Mouse (Mus musculus) megakaryocyte progenitor cell, adult 5-6 weeks (primary cell): ENCODE measurements around the gene Racgap1. TPM values are rescaled to one million over a fixed set of nuclear protein-coding genes. Genes with fewer than 3 reads are reported as not detected.

ENCODE experiments used
- ATAC-seq: replicated peaks from 2 replicates; pipeline ENCODE4 v1.8.0; 2016; ENCODE audit warnings: mild to moderate bottlenecking, moderate TSS enrichment, inconsistent platforms; ENCODE audit not compliant: poor library complexity
- total RNA-seq, 2 experiments: library from RNA; stranded (forward) in 1 of 2; stranded (reverse) in 1 of 2; fragments of 157-497, 149-512 nt in 1 of 2; fragments of 200-1000 nt in 1 of 2; gene quantifications; 2 replicates each; pipeline versions ENCODE4 v1.2.3 to v1.2.4; 2015 to 2017

The Racgap1 gene
- total RNA-seq, 2 experiments from 2014 or later: 61.7 to 69.1 TPM

- peak; percentile 82 for ATAC-seq
Measured at GRCm38 (mm10) chr15:99664600-99665451, 13.4 kb upstream of the Racgap1 start.

DNA sequence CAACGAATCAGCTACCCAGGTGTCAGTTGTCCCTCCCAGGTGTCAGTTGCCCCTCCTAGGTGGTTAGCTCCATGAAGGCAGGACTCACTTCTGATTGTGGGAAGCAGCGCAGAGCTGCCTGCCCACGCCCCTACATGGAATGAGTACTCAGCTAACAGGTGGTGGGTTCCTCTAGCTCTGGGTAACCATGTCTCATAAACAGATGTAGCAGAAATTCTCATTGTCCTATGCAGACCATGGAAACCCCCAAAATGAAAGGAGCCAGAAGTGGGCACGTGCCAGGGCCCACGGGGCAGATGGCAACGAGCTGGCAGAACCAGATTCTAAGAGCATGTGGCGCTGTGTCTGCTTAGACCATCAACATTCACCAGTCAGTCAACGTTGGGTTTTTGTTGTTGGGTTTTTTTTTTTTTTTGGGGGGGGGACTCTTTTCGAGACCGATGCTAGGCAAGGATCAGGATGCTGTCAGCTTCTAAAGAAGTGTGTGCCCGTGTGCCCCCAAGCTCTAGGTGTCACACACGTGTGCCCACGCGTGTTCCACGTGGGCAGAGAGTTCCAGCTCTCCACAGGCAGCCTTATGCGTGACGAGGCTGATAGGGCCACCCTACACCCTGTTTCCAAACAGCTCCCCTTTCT, 12.6 kb upstream of the Racgap1 start:
- ATAC-seq: no peak

GRCm38 (mm10) chr15:99662371-99662770, 10.9 kb upstream of the Racgap1 start:
- no peak for ATAC-seq

- no peak for ATAC-seq
Measured at GRCm38 (mm10) chr15:99661121-99661830, 9.8 kb upstream of the Racgap1 start.

- ATAC-seq: peak; percentile 53; the same call in 1 of the 2 replicates
Measured at GRCm38 (mm10) chr15:99658437-99658836, 7.0 kb upstream of the Racgap1 start.

DNA sequence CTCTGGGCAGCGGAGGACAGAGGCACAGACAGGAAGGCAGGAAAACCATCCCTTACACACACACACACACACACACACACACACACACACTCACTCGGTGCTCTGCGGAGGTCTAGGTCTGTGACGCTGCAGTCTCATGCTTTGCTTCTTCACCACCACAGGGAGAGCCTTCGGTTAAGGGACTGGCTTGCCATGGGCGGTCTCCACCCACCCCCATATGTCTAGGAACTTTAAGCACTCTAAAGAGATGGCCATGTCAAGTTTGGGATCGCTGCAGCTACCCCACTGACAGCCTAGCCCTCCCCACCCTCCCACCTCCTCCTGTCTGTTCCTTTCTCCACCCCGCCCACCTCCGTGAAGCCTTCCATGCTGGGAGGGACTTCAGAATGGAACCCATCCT, 4.5 kb upstream of the Racgap1 start:
- no peak for ATAC-seq

DNA sequence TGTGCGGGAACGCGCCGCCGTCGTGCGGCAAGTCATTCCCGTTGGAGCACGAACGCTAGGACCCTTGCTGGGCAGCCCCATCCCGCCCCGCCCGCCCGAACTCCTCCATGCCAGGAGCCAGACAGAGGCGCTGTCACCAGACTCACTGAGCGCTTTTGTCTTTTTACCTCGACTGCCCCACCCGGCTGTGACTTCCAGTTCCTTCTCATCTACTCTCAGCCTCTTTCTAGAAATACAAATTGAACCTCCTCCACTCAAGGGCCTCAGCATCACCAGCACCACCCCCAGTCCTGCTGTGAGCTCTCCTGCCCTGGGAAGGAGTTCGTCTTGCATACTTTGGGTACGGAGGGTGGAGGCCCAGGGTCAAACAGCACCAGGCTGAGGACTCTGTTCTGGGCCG, 2.4 kb upstream of the Racgap1 start:
- no peak for ATAC-seq

DNA sequence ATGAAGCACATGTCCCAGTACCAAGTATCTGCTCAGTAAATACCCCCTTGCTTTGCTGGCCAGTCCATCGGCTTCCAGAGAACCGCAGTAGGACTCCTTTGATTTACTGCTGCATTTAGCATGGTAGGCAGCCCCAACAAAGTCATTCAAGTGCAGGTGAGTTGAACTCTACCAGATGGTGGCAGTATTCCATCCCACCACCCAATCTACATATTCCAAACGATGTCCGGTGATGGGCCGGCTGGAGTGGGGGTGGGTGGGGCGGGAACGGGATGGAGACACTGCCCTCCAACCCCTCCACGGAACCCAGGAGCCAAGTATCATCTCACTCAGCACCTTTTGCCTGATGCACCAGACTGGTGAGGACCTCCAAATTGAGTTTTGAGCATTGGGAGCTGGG, 1.8 kb upstream of the Racgap1 start:
- no peak for ATAC-seq

DNA sequence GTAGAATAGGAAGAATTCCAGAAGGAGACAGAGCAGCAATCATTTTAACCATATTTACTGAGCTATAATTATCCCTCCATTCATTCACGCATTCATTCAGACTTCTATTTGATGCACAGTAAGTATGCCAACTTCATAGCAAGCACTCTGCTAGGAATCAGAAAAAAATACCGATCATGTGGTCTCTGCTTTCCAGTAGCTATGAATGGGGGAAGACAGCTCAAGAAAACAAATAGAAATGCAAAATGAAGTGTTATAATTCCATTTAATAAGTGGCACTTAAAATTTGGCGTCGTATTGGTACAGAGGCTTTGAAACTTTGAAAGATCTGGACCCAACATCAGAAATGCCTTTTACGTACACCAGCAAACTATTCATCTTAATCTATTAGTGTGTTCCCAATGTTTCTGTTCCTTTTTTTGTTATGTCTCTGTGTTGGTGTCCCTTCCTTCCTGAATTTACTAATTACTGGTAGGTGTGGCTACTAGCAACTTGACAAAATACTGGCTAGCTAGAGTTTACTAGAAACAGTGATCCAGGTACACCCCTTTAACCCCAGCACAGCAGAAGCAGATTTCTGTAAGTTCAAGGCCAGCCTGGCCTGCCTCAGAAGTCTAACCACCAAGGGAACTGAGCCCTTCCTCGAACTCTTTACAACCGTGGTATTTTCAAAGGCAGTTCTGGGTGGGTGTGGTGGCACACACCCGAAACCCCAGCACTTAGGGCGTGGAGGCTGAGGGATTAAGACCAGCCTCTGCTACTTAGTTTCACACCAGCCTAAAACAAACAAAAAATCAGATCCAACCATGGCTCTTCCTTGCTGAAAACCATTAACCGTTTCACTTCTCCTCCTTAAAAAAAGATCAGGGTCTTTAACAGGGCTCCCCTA, 772 bp upstream of the Racgap1 start:
- 0 out of 2 replicates have a peak, but pooled peaks have one; percentile 4 for ATAC-seq

GRCm38 (mm10) chr15:99650304-99650703, 1.2 kb downstream of the Racgap1 start:
- no peak for ATAC-seq

- no peak for ATAC-seq
Measured at GRCm38 (mm10) chr15:99649067-99649761, 2.2 kb downstream of the Racgap1 start.

DNA sequence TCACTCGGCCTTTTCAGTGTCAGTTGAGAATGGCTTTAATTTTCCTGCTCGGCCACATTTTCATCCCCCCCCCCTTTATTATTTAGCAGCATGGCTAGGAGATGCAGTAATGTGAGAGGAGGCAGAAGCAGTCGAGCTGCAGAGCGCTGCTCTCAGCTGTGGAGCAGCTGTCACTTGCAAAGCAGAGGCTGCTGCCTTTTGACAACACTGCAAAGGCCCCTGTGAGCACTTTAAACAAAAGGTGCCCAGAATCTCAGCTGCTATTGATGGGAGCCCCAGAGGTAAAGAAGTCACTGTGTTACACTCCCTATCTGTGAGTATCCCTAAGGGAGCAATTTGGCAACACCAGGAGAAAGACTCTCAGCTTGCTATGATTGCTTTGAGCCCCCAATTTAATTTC, 3.1 kb downstream of the Racgap1 start:
- ATAC-seq: no peak

DNA sequence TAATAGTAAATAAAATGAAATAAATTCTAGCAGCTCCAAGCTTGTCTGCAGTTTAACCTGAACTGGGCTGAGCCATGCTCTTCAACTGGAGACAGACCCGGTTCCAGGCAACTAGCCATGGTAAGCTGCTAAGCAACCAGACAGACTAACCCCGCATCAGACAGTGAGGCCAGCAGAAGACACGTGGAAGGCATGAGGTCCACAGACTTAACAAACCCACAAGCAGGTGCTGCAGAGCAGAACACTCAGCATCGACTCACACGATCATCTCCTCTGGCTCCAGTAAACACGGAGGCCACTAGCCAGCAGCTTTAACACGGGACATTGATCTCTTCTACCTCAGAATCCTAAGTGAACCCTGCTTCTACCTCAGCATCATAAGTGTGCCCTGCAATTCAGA, 6.7 kb downstream of the Racgap1 start:
- no peak for ATAC-seq

GRCm38 (mm10) chr15:99643832-99644231, 7.6 kb downstream of the Racgap1 start:
- no peak for ATAC-seq

- peak; percentile 63 for ATAC-seq
Measured at GRCm38 (mm10) chr15:99642622-99643021, 8.8 kb downstream of the Racgap1 start.

- no peak for ATAC-seq
Measured at GRCm38 (mm10) chr15:99638124-99638485, 13.4 kb downstream of the Racgap1 start.

DNA sequence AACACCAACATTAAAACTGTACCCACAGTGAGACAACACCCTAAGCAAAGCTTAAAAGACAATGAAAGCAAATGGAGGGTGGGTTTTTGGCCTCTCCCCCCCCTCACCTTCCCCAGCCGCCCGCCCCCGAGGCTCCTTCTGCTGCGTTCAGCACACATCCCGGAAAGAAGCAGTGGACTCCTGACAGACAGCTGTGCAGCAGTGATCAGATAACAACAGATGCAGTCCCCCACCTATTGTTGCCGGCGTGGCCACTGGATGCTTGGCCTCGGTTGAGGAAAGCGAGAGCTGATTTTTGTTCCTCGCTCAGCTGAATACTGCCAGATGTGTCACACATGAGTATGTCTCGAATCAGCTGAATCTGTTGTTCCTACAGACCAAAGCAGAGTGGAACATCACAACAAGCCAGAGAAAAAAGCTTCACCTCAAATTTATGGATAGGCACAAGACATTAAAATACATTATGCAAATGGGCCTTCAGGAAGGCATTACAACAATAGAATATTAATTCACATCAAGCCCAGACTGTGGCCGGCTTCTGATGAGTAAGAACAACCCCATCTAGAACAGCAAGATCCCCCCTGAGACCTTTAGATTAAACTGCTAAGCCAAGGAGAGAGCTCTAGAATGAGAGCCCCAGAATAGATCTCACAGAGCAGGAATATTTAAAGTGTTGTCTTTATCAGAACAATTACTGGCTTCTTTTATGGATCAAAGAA, 13.9 kb downstream of the Racgap1 start:
- no peak for ATAC-seq

- ATAC-seq: peak; percentile 34; the same call in 1 of the 2 replicates
Measured at GRCm38 (mm10) chr15:99634702-99635101, 16.8 kb downstream of the Racgap1 start.

DNA sequence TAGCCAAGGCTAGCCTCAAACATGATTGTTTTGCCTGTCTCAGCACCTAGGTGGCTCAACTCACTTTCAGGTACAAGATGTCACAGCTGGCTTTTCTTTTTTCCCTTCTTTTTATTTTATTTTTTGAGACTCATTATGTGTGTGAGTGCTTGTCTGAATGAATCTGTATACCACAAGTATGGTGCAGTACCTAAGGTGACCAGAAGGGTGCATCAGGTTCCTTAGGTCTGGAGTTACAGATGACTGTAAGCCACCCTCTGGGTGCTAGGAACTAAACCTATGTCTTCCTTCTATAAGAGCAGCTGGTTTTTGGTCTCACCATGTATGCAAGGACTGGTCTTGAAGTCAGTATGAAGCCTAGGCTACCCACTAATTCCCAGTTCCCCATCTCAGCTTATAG, 19.8 kb downstream of the Racgap1 start:
- ATAC-seq: peak; percentile 42; the same call in 1 of the 2 replicates
